Comparison of ENCODE assay signal across 29 mouse cellular contexts in genomic region chr3:104403582-104403981, GRCm38 (mm10).
DNase-seq lines count a peak whose midpoint lies in the region; ATAC-seq and TF ChIP-seq lines count a peak whose summit lies in the region.
"Had no signal": no experiment of that assay in that cellular context is flagged by ENCODE, and none has a peak within 500 bp of the region (broad histone marks: within the 10 kb centered on the region; RNA-seq: fewer than 3 reads in every experiment).

No protein-coding gene starts in this region.

- 63% methylated on average over 4 of the region's 4 CpGs for WGBS in heart, adult 2 months
- WGBS in lung, embryonic 14.5 days, result 56% methylated on average over 4 of the region's 4 CpGs
- 79% methylated on average over 4 of the region's 4 CpGs for WGBS in forebrain, embryonic 13.5 days
- 86% methylated on average over 4 of the region's 4 CpGs for WGBS in forebrain, embryonic 16.5 days

- H3K4me3 ChIP-seq in heart, adult 2 months, result no peak overlapping the region
- H3K4me3 ChIP-seq in lung, embryonic 14.5 days (ENCODE audit: low read depth, low read length), result no peak overlapping the region
- H3K4me3 ChIP-seq in forebrain, embryonic 13.5 days, result no peak overlapping the region
- H3K4me3 ChIP-seq in forebrain, embryonic 16.5 days (replicated peaks; ENCODE audit: low read length), result no peak overlapping the region
- H3K4me3 ChIP-seq: hindbrain, embryonic 10.5 days; layer of hippocampus, adult 2 months; megakaryocyte, embryonic 14.5 days; myocyte; neural tube, embryonic 13.5 days; stomach, embryonic 15.5 days had no signal

- H3K4me1 ChIP-seq in heart, adult 2 months (ENCODE audit: control insufficient read depth, insufficient read depth, low read length), result peaks cover 2% of the 10 kb centered on the region; the same call in 1 of the 2 replicates
- no peaks in the 10 kb centered on the region for H3K4me1 ChIP-seq in lung, embryonic 14.5 days (ENCODE audit: insufficient read depth)
- H3K4me1 ChIP-seq in forebrain, embryonic 13.5 days, result no peaks in the 10 kb centered on the region
- no peaks in the 10 kb centered on the region; the same call in 1 of the 2 replicates for H3K4me1 ChIP-seq in forebrain, embryonic 16.5 days (replicated peaks; ENCODE audit: control insufficient read depth, insufficient read depth, low read length)
- H3K4me1 ChIP-seq: hindbrain, embryonic 10.5 days; megakaryocyte, embryonic 14.5 days; stomach, embryonic 15.5 days had no signal

- DNase-seq in heart, adult 11 months, result peak; percentile 83
- no peak for DNase-seq in heart, adult 2 months
- no peak for DNase-seq in Patski (ENCODE audit: low read depth, low spot score)
- DNase-seq in lung, embryonic 14.5 days, result peak; percentile 32
- peak; percentile 20 for DNase-seq in lung, postnatal 4 days
- no peak for DNase-seq in adrenal gland, adult (ENCODE audit: inconsistent age in 2 of 2, low spot score in 1 of 2)
- DNase-seq: adrenal gland, postnatal 36 days; cerebellum, adult 18-20 months; cerebellum, postnatal 36 days; forebrain, postnatal 0 days; gastrocnemius, postnatal 25 days; kidney, adult 9 months; kidney, postnatal 25 days; midbrain, embryonic 14.5 days; right cerebral cortex, postnatal 4 days; thymus, postnatal 36 days had no signal

- no peak for TF ChIP-seq POLR2A in heart, adult 2 months (IDR thresholded peaks at IDR 0.05; ENCODE audit: insufficient read depth, low read depth, low read length)

- intact Hi-C loops in heart, adult 2 months (cut with DNase I), result no loop called here

- POLR2A ChIA-PET in Patski (lab: Charles Lee), result interaction anchor here (1.0 to 2.7 kb wide), 2 partner anchors 29 to 44 kb away, joined by 3 to 7 read pairs; no protein-coding TSS in a partner anchor

- no peaks in the 10 kb centered on the region for H3K9me3 ChIP-seq in lung, embryonic 14.5 days (ENCODE audit: low read depth, low read length)
- H3K9me3 ChIP-seq in forebrain, embryonic 13.5 days (replicated peaks), result no peaks in the 10 kb centered on the region
- no peaks in the 10 kb centered on the region for H3K9me3 ChIP-seq in forebrain, embryonic 16.5 days (ENCODE audit: control insufficient read depth, low read length)
- H3K9me3 ChIP-seq: hindbrain, embryonic 10.5 days; megakaryocyte, embryonic 14.5 days; neural tube, embryonic 13.5 days; stomach, embryonic 15.5 days had no signal

- TF ChIP-seq CTCF in heart, adult 2 months (IDR thresholded peaks at IDR 0.05), result no peak
- TF ChIP-seq CTCF in Patski (IDR thresholded peaks at IDR 0.05), result no peak
- TF ChIP-seq CTCF in lung, embryonic 14.5 days (IDR thresholded peaks at IDR 0.05; ENCODE audit: low read depth), result no peak

- ATAC-seq in Patski, result peak; percentile 33
- peak; percentile 49 for ATAC-seq in lung, embryonic 14.5 days (ENCODE audit: insufficient read depth)
- ATAC-seq in forebrain, embryonic 13.5 days, result no peak
- no peak for ATAC-seq in forebrain, embryonic 16.5 days
- ATAC-seq: CD4-positive, CD25-positive, alpha-beta regulatory T cell, adult 4 months; forebrain, postnatal 0 days; hindbrain, embryonic 16.5 days; intestine, embryonic 16.5 days had no signal

- H3K36me3 ChIP-seq in heart, adult 2 months (ENCODE audit: control insufficient read depth, insufficient read depth, low read length), result no peaks in the 10 kb centered on the region
- H3K36me3 ChIP-seq in lung, embryonic 14.5 days (ENCODE audit: insufficient read depth), result no peaks in the 10 kb centered on the region
- no peaks in the 10 kb centered on the region for H3K36me3 ChIP-seq in forebrain, embryonic 13.5 days (ENCODE audit: poor library complexity, severe bottlenecking)
- H3K36me3 ChIP-seq in forebrain, embryonic 16.5 days (ENCODE audit: control insufficient read depth, insufficient read depth), result no peaks in the 10 kb centered on the region
- H3K36me3 ChIP-seq: hindbrain, embryonic 10.5 days; neural tube, embryonic 13.5 days; stomach, embryonic 15.5 days had no signal

- TF ChIP-seq EP300 in heart, adult 2 months (IDR thresholded peaks at IDR 0.05; ENCODE audit: insufficient read depth, low read depth, low read length), result no peak

- H3K79me2 ChIP-seq in heart, adult 2 months (replicated peaks; ENCODE audit: control insufficient read depth, insufficient read depth, low read length), result no peaks in the 10 kb centered on the region

- CTCF ChIA-PET in Patski (lab: Charles Lee), result interaction anchor here (1.0 to 1.6 kb wide), 5 partner anchors 8 to 44 kb away, joined by 3 to 4 read pairs (median 4); no protein-coding TSS in a partner anchor

- H3K4me2 ChIP-seq in lung, embryonic 14.5 days, result no peak overlapping the region
- no peak overlapping the region for H3K4me2 ChIP-seq in forebrain, embryonic 13.5 days
- no peak overlapping the region for H3K4me2 ChIP-seq in forebrain, embryonic 16.5 days (ENCODE audit: low read length)
- H3K4me2 ChIP-seq: heart, embryonic 11.5 days; neural tube, embryonic 13.5 days; stomach, embryonic 15.5 days had no signal

- H3K27ac ChIP-seq in heart, adult 2 months, result no peak overlapping the region
- H3K27ac ChIP-seq in lung, embryonic 14.5 days (ENCODE audit: low read depth), result no peak overlapping the region
- no peak overlapping the region for H3K27ac ChIP-seq in forebrain, embryonic 13.5 days
- H3K27ac ChIP-seq in forebrain, embryonic 16.5 days (ENCODE audit: low read length), result no peak overlapping the region
- H3K27ac ChIP-seq: hindbrain, embryonic 10.5 days; layer of hippocampus, adult 2 months; liver, embryonic 14.5 days; neural tube, embryonic 13.5 days; stomach, embryonic 15.5 days had no signal

- no peaks in the 10 kb centered on the region for H3K27me3 ChIP-seq in heart, adult 2 months (ENCODE audit: control insufficient read depth, insufficient read depth, low read length)
- H3K27me3 ChIP-seq in Patski, result no peaks in the 10 kb centered on the region
- H3K27me3 ChIP-seq in lung, embryonic 14.5 days (ENCODE audit: insufficient read depth, low read length), result no peaks in the 10 kb centered on the region
- no peaks in the 10 kb centered on the region for H3K27me3 ChIP-seq in forebrain, embryonic 13.5 days
- no peaks in the 10 kb centered on the region for H3K27me3 ChIP-seq in forebrain, embryonic 16.5 days (replicated peaks; ENCODE audit: control insufficient read depth, insufficient read depth, low read length)
- H3K27me3 ChIP-seq: neural tube, embryonic 13.5 days; stomach, embryonic 15.5 days had no signal

- in situ Hi-C loops in Patski (cut with MboI; ENCODE audit: low pct_unique_long_range_greater_than_20kb), result no loop called here

- no peak overlapping the region for H3K9ac ChIP-seq in heart, adult 2 months (ENCODE audit: low read depth, low read length)
- no peak overlapping the region for H3K9ac ChIP-seq in lung, embryonic 14.5 days
- no peak overlapping the region for H3K9ac ChIP-seq in forebrain, embryonic 13.5 days
- H3K9ac ChIP-seq in forebrain, embryonic 16.5 days (replicated peaks; ENCODE audit: low read depth, low read length), result no peak overlapping the region
- H3K9ac ChIP-seq: forebrain, postnatal 0 days; liver, embryonic 14.5 days; neural tube, embryonic 13.5 days; stomach, embryonic 15.5 days had no signal

Comparison
In these comparisons a context has a peak if more than half of its experiments do, and no peak if none do; other contexts are left out.
1. DNase-seq: peak in heart, adult 11 months (single experiment), lung, embryonic 14.5 days (single experiment) and lung, postnatal 4 days (2 of 2); none in heart, adult 2 months (0 of 2), Patski (single experiment) and adrenal gland, adult (0 of 2).
2. ATAC-seq: peak in Patski (single experiment) and lung, embryonic 14.5 days (single experiment); none in forebrain, embryonic 13.5 days (single experiment) and forebrain, embryonic 16.5 days (single experiment).